Mouse (Mus musculus): ENCODE data around the gene Amh. TPM values are rescaled to one million over a fixed set of nuclear protein-coding genes. Genes with fewer than 3 reads are reported as not detected.

The Amh gene
- total RNA-seq, 1 experiment from 2014 or later, result 0.81 TPM

DNA sequence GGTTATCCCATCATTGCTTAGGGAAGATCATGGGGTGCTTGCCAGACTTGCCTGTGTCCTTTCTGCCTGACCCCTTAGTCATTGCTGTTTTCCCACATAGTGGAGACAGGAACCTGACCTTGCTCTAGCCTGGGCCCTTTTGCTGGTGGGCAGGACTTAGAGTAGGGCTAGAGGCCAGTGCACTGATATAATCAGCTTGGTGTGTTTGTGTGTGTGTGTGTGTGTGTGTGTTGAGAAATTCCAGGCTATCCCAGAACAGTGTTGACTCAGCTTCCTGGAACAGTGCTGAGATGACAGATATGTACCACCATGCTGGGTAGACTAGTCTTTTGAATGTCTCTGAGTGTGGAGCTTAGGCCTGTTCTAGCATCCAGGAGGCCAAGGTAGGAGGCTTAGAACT, 25.5 kb upstream of the Amh start:
- no peak for ATAC-seq (ENCODE audit: extremely low read depth, insufficient number of reproducible peaks, low FRiP score, poor library complexity, severe bottlenecking)

DNA sequence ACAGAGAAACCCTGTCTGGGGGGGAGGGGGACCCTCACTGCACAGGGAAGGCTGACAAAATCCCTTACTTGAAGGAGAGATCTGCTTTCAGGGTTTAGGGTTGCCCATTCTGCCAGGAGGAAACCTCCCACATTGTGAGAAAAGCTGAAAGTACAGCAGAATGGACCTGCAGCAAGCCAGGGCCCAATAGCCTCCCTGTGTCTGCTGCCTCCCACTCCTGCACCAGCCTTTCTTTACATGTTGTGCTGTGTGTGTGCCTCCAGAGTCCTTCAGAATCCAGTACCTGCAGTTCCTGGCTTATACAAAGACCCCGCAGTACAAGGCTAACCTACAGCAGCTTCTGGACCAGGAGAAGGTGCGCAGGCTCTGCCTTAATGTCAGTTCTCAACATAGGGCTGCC, 20.7 kb upstream of the Amh start:
- ATAC-seq (ENCODE audit: extremely low read depth, insufficient number of reproducible peaks, low FRiP score, poor library complexity, severe bottlenecking), result no peak

DNA sequence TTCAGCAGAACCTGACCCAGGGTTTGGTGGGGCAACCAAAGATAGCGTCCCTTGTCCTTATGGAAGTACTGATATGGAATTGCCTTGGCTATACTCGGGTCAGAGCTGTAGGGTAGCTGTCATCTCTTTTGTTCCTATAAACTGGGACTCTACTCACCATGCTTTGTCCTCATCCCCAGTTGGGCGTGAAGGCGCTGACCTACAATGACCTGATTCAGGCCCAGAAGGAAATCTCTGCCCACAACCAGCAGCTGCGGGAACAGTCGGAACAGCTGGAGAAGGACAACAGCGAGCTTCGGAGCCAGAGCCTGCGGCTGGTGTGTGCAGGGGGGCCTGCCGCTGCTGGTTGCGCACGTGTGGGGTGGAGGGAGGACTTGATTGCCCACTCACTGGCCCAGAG, 20.2 kb upstream of the Amh start:
- ATAC-seq (ENCODE audit: extremely low read depth, insufficient number of reproducible peaks, low FRiP score, poor library complexity, severe bottlenecking), result no peak

DNA sequence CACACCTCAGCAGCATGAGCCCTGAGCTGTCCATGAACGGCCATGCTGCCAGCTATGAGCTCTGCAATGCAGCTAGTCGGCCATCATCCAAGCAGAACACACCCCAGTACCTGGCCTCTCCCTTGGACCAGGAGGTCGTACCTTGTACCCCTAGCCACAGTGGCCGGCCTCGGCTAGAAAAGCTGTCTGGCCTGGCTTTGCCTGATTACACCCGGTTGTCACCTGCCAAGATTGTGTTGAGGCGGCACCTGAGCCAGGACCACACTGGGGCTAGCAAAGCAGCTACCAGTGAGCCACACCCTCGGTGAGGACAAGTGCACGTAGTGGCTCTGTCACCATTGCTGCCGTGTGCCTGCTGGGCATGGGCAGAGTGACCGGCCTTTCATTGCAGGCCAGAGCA, 19.1 kb upstream of the Amh start:
- ATAC-seq (ENCODE audit: extremely low read depth, insufficient number of reproducible peaks, low FRiP score, poor library complexity, severe bottlenecking), result no peak

DNA sequence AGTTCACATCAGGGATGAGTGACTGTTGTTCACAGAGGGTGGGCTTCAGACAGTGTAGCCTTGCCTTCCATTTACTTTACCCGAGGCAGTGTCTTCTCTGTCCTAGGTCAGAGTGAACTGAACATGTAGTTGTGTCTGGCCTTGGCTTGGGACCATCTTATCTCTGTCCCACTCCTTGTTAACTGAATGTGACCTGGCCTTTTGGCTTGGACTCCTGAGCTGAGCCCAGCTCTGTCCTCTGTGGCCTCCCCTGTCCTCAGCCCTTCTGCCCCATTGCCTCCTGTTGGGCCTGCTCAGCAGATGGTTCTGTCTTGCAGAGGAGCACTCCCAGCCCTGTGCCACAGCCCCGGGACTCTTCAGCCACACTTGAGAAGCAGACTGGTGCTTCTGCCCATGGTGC, 17.5 kb upstream of the Amh start:
- ATAC-seq (ENCODE audit: extremely low read depth, insufficient number of reproducible peaks, low FRiP score, poor library complexity, severe bottlenecking), result no peak

DNA sequence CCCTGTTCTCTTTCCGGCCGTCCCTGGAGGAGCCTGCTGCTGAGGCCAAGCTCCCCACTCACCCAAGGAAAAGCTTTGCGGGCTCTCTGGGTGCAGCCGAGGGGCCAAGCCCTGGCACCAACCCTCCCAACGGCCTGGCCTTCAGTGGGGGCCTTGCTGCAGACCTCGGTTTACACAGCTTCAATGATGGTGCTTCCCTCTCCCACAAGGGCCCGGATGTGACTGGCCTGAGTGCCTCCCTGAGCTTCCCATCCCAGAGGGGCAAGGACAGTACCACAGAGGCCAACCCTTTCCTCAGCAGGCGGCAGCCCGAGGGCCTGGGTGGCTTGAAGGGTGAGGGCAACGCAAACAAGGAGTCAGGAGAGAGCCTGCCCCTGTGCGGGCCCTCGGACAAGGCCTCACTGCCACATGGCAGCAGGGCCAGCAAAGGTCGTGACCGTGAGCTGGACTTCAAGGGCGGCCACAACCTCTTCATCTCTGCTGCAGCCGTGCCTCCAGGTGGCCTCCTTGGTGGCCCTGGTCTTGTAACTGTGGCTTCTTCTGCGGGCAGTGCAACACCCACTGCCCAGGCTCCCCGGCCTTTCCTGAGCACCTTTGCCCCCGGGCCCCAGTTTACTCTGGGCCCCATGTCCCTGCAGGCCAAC, 14.2 kb upstream of the Amh start:
- ATAC-seq (ENCODE audit: extremely low read depth, insufficient number of reproducible peaks, low FRiP score, poor library complexity, severe bottlenecking), result no peak

DNA sequence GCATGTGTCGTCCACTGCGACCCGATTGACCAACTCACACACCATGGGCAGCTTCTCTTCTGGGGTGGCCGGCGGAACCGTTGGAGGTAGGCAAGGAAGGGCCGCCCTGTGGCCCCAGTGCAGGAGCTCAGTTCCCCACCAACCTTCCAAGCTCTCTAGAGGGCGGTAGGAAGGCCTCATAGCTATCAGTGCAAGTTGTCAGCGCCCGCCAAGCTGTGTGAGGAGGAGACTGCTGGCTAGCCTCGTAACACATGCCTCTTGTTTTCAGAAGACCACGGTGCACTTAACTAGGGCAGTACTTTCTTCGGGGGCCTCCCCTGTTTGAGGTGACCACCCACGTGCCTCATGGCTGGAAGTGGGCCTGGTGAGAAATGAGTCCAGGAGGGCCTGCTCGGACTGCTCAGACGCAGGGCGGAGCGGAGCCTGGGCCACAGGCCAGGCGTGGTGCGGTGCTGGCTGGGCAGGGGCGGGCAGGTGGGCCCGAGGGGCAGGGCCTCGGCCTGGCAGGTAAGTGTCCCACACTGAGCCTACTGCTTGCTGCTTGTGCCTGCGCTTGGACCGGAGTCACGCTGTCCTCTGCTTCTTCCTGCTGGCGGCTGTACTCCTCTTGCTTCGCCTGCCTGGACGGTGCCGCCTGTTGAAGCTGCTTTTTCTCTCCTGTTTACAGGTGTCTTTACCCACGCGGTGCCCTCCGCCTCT, 13.4 kb upstream of the Amh start:
- ATAC-seq (ENCODE audit: extremely low read depth, insufficient number of reproducible peaks, low FRiP score, poor library complexity, severe bottlenecking), result no peak

DNA sequence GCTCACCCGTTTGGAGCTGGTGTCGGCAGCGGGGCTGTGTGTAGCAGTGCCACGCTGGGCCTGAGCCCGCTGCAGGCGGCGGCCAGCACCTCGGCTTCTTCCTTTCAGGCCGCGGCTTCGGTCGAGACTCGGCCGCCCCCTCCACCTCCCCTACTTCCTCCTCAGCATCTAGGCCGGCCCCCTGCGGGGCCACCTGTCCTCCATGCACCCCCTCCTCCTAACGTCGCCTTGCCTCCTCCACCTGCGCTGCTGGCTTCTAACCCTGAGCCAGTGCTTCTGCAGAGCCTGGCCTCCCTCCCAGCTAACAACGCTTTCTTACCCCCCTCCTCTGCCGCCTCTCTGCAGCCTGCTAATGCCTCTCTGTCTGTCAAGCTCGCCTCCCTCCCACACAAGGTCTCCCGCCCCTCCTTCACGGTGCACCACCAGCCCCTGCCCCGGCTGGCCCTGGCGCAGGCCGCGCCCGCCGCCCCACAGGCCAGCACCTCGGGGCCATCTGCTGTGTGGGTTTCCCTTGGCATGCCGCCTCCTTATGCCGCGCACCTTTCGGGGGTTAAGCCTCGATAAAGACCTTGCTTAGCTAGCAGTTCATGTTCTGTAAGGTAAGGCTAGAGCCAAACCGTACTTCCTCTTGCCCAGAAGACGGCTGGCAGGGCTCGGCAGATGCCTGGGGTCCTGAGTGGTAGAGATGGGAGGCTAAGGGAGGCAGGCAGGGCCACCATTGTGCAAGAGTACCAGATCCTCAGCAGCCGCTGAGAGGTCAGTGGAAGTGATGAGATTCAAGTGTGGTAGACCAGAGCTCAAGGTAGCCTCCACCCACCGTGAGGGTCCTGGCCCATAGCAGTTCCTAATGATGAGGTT, 12.6 kb upstream of the Amh start:
- ATAC-seq (ENCODE audit: extremely low read depth, insufficient number of reproducible peaks, low FRiP score, poor library complexity, severe bottlenecking), result no peak

DNA sequence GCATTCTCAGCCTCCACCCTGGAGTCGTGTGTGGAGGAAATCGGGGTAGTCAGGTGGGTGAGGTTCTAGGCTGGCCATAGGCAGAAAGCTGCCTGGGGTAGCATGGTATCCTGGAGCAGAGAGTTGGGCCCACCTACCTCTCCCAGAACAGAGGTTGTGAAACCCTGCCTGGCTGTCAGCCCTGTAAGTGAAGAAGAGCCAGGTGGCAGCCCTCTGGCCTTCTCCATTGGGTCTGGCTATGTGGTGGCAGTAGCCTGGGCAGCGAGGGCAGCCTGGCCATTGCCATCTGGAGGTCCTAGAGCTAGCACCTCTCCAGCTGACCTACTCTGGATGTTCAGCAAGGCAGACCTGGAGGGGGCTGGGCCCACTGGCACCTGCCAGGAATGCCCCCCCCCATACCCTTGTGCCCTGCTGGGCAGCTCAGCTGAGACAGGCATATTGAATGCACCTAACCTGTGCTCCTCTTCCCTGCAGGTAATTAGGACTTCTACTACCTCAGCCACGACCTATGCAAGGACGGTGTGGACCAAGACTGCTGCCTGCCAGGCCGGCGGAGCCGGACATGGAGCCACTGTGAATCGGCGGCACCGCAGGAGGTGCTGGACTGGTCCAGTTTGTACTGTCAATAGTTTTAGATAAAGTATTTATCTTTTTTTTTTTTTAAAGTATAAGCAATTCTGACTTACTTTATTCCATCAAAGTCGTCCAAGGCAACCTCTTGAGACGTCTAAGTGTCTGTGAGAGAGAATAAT, 11.8 kb upstream of the Amh start:
- ATAC-seq (ENCODE audit: extremely low read depth, insufficient number of reproducible peaks, low FRiP score, poor library complexity, severe bottlenecking), result no peak

DNA sequence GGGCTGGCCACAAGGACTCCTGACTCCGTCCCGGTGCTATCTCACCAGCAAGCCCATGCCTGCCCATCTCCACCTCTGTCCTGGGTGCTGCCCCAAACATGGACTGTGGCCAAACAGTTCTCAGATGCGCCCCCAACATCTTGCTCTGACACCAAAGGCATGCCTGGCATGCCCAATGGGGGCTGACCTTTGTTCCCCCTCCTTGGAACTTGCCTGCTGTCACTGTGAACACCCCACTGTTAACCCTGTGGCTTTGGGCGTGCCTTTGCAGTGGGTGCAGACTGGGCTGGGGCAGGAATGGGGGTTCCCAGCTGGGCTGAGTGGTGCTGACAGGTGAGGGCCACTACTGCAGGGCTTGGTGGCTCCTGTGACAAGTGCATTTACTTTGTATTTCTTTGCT, 11.2 kb upstream of the Amh start:
- ATAC-seq (ENCODE audit: extremely low read depth, insufficient number of reproducible peaks, low FRiP score, poor library complexity, severe bottlenecking), result no peak

DNA sequence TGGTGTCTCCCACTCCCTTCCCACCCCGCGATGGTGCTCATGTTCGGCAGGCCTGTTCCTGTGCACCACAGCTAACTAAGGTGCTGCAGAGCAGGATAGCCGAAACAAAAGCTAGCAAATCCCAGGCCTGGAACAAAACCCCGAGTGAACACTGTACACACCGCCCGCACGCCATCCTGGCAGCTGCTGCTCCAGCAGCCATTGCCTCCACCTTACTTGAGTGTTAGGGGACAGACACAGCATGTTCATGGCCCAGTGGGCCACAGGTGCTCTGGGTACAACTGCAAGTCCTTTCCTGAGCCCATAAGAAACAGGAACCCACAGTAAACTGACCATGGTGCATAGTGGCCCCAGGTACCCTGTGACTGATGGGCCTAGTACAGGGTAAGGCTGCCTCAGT, 10.3 kb upstream of the Amh start:
- no peak for ATAC-seq (ENCODE audit: extremely low read depth, insufficient number of reproducible peaks, low FRiP score, poor library complexity, severe bottlenecking)

DNA sequence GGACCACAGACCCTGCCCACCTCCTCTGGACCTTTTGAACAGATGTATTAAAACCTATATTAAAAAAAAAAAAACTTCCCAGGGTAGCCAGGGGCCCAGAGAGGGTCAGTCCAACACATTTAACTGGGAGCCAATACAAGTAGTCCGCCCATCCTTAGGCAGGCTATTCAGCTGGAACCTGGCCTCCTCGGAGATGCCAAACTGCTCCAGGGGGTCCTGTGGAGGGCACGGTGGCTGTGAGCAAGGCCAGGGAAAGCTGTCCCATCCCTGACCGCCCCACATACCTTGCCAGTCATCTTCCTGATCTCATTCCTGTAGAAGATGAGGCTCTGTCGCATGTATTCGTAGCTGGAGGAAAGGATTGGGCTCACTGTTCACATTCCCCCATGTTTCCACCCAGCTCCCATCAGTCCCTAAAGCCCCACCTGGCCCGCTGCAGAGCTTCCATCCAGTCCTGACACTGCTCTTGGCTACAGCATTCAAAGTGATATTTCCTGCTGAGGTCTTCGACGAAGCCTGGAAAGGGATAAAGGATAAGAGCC, 8.7 kb upstream of the Amh start:
- no peak for ATAC-seq (ENCODE audit: extremely low read depth, insufficient number of reproducible peaks, low FRiP score, poor library complexity, severe bottlenecking)

DNA sequence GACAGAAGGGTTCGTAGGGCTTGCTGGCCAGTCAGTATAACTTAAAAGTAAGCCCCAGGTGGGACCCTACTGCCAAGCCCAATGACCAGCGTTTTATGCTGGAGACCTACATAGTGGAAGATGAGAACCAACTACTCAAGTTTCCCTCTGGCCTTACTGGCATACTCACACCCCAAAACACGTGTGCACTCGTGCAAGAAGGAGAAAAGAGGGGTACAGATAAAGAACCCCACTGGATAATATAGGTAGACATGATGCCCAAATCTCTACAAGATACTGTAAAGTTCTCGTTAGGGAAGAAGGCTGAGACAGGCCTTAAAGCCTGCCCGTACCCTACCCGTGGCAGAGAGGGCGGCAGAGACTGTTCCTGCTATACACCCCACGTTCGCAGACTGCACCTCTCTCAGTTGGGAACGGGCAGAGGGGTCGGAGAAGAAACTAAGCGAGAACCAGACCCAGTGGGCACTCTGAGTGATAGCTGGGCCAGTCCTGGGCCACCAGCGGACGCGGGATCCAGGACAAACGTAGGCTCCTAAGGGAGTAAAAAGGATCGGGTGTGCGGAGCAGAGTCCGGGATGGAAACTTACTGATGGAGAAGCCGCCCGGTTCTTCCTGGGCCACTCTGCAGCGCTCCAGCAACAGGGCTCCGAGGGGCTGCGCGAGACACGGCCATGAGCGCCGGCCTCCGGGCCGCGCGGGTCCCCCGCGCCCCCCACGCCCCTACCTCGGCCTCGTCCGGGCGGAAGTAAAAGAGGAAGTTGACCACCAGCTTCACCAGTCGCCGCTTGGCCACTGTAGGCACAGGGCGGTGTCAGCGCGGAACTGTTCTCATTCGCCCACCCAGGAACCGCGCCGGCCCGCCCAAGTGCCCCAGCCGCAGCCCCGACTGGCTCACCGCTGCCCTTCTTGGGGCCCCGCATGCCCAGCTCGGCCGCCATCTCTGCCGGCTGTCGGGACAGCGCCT, 7.6 kb upstream of the Amh start:
- ATAC-seq (ENCODE audit: extremely low read depth, insufficient number of reproducible peaks, low FRiP score, poor library complexity, severe bottlenecking), result peak; percentile 2; the same call in 1 of the 2 replicates

DNA sequence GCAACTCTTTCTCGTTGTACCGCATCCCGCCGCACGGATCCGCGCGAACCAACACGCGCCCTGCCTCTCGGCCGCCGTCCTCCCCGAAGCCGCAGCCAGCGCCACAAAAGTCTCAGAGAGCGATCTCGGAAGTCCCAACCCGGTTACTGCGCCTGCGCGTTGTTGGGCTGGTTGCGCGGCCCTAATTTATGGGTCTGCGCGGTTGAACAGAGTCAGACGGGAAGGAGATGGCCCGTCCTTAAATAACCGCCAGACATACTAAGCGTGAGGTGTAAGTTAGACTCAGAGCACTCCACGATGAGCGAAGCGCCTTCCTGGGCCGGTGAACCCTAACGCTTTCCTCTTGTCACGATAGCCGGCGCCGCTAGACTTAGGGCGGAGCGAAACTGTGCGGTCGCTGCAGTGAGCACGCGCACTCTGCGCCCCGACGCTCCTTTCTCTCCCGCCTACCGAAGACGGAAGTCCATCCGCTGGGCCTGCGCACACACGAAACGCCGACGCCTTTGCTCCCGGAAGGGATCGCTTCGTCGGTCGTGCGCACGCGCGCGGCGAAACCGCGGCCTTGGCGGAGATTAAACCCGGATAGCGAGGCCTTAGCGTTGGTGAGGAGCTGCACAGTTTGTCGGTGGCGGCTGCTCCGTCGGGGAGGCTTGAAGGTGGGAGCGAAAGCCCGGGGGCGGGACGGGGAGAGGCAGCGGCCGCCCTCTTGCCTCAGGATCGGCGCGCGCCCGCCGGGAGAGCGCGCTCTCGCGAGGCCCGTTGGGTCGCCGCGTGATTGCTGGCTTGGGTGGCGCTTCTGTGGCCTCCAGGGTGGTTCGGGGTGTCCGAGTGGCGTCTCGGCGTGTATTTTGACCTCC, 6.7 kb upstream of the Amh start, which contains the start of the genes Sf3a2 and Plekhj1:
Sf3a2 (plus strand) TSS at position 49 of the 857 bp plus-strand sequence.
Plekhj1 (minus strand) TSS at position 477 of the 857 bp plus-strand sequence.
- ATAC-seq (ENCODE audit: extremely low read depth, insufficient number of reproducible peaks, low FRiP score, poor library complexity, severe bottlenecking), result peak; percentile 85

DNA sequence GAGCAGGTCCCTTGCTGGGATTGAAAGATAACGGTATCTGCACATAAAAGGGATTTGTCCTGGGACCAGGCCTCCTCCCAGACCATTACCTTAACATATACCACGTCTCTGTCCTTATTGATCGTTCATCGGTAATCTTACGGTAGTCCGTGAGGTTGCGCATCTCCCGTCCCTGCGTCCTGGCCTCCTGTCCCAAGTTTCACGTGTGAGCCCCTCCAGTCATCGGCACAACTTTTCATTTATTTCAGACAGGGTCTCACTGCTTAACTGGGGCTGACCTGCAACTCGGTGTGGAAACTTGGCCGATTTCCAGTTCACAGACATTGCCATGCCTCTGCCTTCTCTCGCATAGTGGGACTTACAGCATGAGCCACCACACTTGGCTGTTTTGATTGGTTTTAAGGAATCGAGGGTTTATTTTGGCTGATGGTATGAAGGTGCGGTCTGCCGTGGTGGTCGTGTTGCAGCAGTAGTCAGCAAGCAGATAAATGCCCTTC, 5.9 kb upstream of the Amh start:
- no peak for ATAC-seq (ENCODE audit: extremely low read depth, insufficient number of reproducible peaks, low FRiP score, poor library complexity, severe bottlenecking)

DNA sequence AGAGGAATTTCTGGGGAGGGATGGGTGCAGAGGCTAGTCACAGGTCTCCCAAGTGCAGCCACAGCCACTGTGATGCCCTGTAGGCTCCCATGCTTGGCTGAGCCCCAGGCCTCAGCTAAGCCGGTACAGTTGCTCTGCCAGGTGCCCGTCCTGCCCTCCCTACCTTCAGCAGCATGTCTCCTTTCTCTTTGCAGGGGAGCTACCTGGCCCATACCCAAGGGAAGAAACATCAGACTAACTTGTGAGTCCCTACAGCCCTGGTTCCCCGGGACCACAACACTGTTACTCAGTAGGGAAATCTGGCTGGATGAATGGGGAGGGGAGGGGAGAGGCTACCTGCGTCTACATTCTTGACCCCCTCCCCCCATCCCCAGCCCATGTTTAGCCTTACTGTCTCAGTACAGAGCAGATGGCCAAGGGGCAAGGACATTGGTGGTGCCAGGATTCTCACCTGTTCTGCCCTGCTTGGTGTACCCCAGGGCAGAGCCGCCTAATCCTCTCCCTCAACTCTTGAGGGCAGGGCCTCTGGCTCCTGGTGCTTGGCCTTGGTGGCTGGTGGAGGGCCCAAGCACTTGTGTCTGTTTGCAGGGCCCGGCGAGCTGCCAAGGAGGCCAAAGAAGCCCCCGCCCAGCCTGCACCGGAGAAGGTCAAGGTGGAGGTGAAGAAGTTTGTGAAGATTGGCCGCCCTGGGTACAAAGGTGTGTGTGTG, 2.7 kb upstream of the Amh start:
- no peak for ATAC-seq (ENCODE audit: extremely low read depth, insufficient number of reproducible peaks, low FRiP score, poor library complexity, severe bottlenecking)

Measured in neutrophil, adult 5-6 weeks (primary cell).